ENCODE assay signal across 31 mouse cellular contexts in genomic region chr2:124103277-124103676, GRCm38 (mm10). TPM values are rescaled to one million over a fixed set of nuclear protein-coding genes. Genes with fewer than 3 reads are reported as not detected.
A peak's percentile ranks its signal among the peaks of the same experiment; 100 is the strongest.
DNase-seq lines count a peak whose midpoint lies in the region; ATAC-seq and TF ChIP-seq lines count a peak whose summit lies in the region.
"Had no signal": no experiment of that assay in that cellular context is flagged by ENCODE, and none has a peak within 500 bp of the region (broad histone marks: within the 10 kb centered on the region; RNA-seq: fewer than 3 reads in every experiment).

No protein-coding gene starts in this region.

- H3K9me3 ChIP-seq in lung, embryonic 14.5 days (ENCODE audit: low read depth, low read length): no peaks in the 10 kb centered on the region
- no peaks in the 10 kb centered on the region for H3K9me3 ChIP-seq in midbrain, embryonic 14.5 days (ENCODE audit: control insufficient read depth, low read length)
- H3K9me3 ChIP-seq: embryonic facial prominence, embryonic 15.5 days; heart, embryonic 10.5 days; heart, embryonic 13.5 days had no signal

- no peak for TF ChIP-seq POLR2A in lung, adult 2 months (IDR thresholded peaks at IDR 0.05; ENCODE audit: borderline replicate concordance, extremely low read depth, low read depth, low read length)
- no peak for TF ChIP-seq POLR2A in brain, embryonic 14.5 days (IDR thresholded peaks at IDR 0.05; ENCODE audit: borderline replicate concordance, extremely low read depth, insufficient read depth, insufficient read length, poor library complexity, severe bottlenecking)

- no peaks in the 10 kb centered on the region for H3K27me3 ChIP-seq in lung, embryonic 14.5 days (ENCODE audit: insufficient read depth, low read length)
- H3K27me3 ChIP-seq in midbrain, embryonic 14.5 days (ENCODE audit: control insufficient read depth, insufficient read depth, low read length): no peaks in the 10 kb centered on the region
- H3K27me3 ChIP-seq: embryonic facial prominence, embryonic 15.5 days; heart, embryonic 13.5 days had no signal

- H3K4me3 ChIP-seq in lung, embryonic 14.5 days (ENCODE audit: low read depth, low read length): no peak overlapping the region
- no peak overlapping the region for H3K4me3 ChIP-seq in lung, adult 2 months (replicated peaks; ENCODE audit: extremely low read depth, low read depth, low read length)
- no peak overlapping the region for H3K4me3 ChIP-seq in midbrain, embryonic 14.5 days (replicated peaks; ENCODE audit: low read depth, low read length)
- H3K4me3 ChIP-seq: embryonic facial prominence, embryonic 15.5 days; gastrocnemius, adult 2 months; heart, embryonic 10.5 days; heart, embryonic 13.5 days had no signal

- peak; percentile 81 for DNase-seq in lung, embryonic 14.5 days
- no peak for DNase-seq in lung, adult 2 months
- DNase-seq in 3T3-L1 (ENCODE audit: low read depth, low spot score): peak; percentile 27
- peak; percentile 25 for DNase-seq in brain, embryonic 14.5 days (ENCODE audit: low read depth)
- peak; percentile 32 for DNase-seq in lung, postnatal 14 days
- no peak for DNase-seq in midbrain, embryonic 14.5 days
- no peak for DNase-seq in adrenal gland, adult 2 months
- no peak for DNase-seq in gastrocnemius, postnatal 10 days
- DNase-seq: adrenal gland, postnatal 10 days; adrenal gland, postnatal 36 days; cerebellum, adult 11 months; cerebellum, adult 2 months; cerebellum, adult 9-11 months; cerebellum, postnatal 25 days; embryo, embryonic 11 days; forebrain, postnatal 0 days; gastrocnemius, adult 2 months; gastrocnemius, postnatal 25 days; heart, adult 18-20 months; heart, postnatal 14 days; heart, postnatal 4 days had no signal

- 0 out of 2 replicates have a peak, but pooled peaks have one; percentile 24 for ATAC-seq in lung, embryonic 14.5 days (ENCODE audit: insufficient read depth)
- no peak for ATAC-seq in midbrain, embryonic 14.5 days (ENCODE audit: low FRiP score, low TSS enrichment)
- ATAC-seq: CD4-positive, CD25-positive, alpha-beta regulatory T cell, adult 4 months; forebrain, embryonic 14.5 days; forebrain, postnatal 0 days; hindbrain, postnatal 0 days; inflammation-experienced regulatory T-cells, adult 6 months had no signal

- no peaks in the 10 kb centered on the region for H3K36me3 ChIP-seq in lung, embryonic 14.5 days (ENCODE audit: insufficient read depth)
- no peaks in the 10 kb centered on the region for H3K36me3 ChIP-seq in midbrain, embryonic 14.5 days (ENCODE audit: control insufficient read depth, insufficient read depth, low read length)
- H3K36me3 ChIP-seq: embryonic facial prominence, embryonic 15.5 days; heart, embryonic 10.5 days; heart, embryonic 13.5 days had no signal

- no peak overlapping the region for H3K27ac ChIP-seq in lung, embryonic 14.5 days (ENCODE audit: low read depth)
- no peak overlapping the region for H3K27ac ChIP-seq in midbrain, embryonic 14.5 days (replicated peaks; ENCODE audit: low read depth, low read length)
- H3K27ac ChIP-seq: embryonic facial prominence, embryonic 15.5 days; gastrocnemius, adult 2 months; heart, embryonic 10.5 days; heart, embryonic 13.5 days; hindbrain, embryonic 14.5 days; hindbrain, postnatal 0 days had no signal

- H3K9ac ChIP-seq in lung, embryonic 14.5 days: no peak overlapping the region
- no peak overlapping the region for H3K9ac ChIP-seq in midbrain, embryonic 14.5 days (replicated peaks; ENCODE audit: low read length)
- H3K9ac ChIP-seq: embryonic facial prominence, embryonic 15.5 days; forebrain, postnatal 0 days; heart, embryonic 13.5 days; hindbrain, embryonic 14.5 days had no signal

- H3K4me2 ChIP-seq in lung, embryonic 14.5 days: no peak overlapping the region
- H3K4me2 ChIP-seq in midbrain, embryonic 14.5 days (ENCODE audit: low read length): no peak overlapping the region
- H3K4me2 ChIP-seq: embryonic facial prominence, embryonic 15.5 days; heart, embryonic 13.5 days; hindbrain, embryonic 14.5 days had no signal

- no peaks in the 10 kb centered on the region for H3K4me1 ChIP-seq in lung, embryonic 14.5 days (ENCODE audit: insufficient read depth)
- H3K4me1 ChIP-seq in lung, adult 2 months (ENCODE audit: control insufficient read depth, insufficient read depth, low read length): no peaks in the 10 kb centered on the region; the same call in none of the 2 replicates
- 0 out of 2 replicates have a peak, but pooled peaks cover 5% of the 10 kb centered on the region for H3K4me1 ChIP-seq in midbrain, embryonic 14.5 days (ENCODE audit: control insufficient read depth, insufficient read depth, low read length)
- H3K4me1 ChIP-seq: heart, embryonic 10.5 days had no signal

- no peak for TF ChIP-seq CTCF in lung, embryonic 14.5 days (IDR thresholded peaks at IDR 0.05; ENCODE audit: low read depth)
- TF ChIP-seq CTCF in lung, adult 2 months (IDR thresholded peaks at IDR 0.05; ENCODE audit: insufficient read depth, low read length): no peak
- no peak for TF ChIP-seq CTCF in brain, embryonic 14.5 days (IDR thresholded peaks at IDR 0.05; ENCODE audit: borderline replicate concordance, extremely low read depth, insufficient read depth, insufficient read length)

RNA-seq across cellular contexts. Expression of gene Sema6d, which starts 13.5 kb away (rescaled TPM):
- polyA plus RNA-seq in lung, embryonic 14.5 days (2014; fragmentation: Nextera tagmentation; extraction: Ambion mirVana): 24.4 and 26.7 TPM in 2 replicates
- polyA plus RNA-seq in lung, adult 2 months (2012; rRNA removed): 25.3 and 25.7 TPM in 2 replicates
- polyA plus RNA-seq in brain, embryonic 14.5 days (2012; rRNA removed): 26.6 and 45.4 TPM in 2 replicates
- 24.9 and 26.9 TPM in 2 replicates for polyA plus RNA-seq in midbrain, embryonic 14.5 days (2014; fragmentation: Nextera tagmentation; extraction: Ambion mirVana)
- 1 to 10 TPM; 7.6 to 9.3 TPM for total RNA-seq in adrenal gland, adult 2 months (2021)
- 6.1 and 9.0 TPM in 2 replicates for polyA plus RNA-seq in adrenal gland, adult 2 months (2012; rRNA removed)
- total RNA-seq in gastrocnemius, postnatal 10 days (2021): 10 to 100 TPM; 16.4 to 23.7 TPM
- total RNA-seq: common myeloid progenitor, adult 5-6 weeks; MEL had no signal

Comparison
In these comparisons a context has a peak if more than half of its experiments do, and no peak if none do; other contexts are left out.
1. DNase-seq: peak in lung, embryonic 14.5 days (single experiment), 3T3-L1 (single experiment), brain, embryonic 14.5 days (single experiment) and lung, postnatal 14 days (single experiment); none in lung, adult 2 months (single experiment), midbrain, embryonic 14.5 days (single experiment), adrenal gland, adult 2 months (single experiment) and gastrocnemius, postnatal 10 days (single experiment).